Mouse (Mus musculus) gastrocnemius, postnatal 4 days (tissue): ENCODE measurements at regions not wholly inside any gene's neighbourhood (a gene's known extent, or its start where the extent isn't known, plus 50 kb on each side); places are given as distances from the start of the nearest gene placed in this dataset.

Experiments
- DNase-seq, 2 experiments: peaks; one replicate each; pipeline ENCODE4 v3.0.0; 2021 to 2022; ENCODE audit warnings: low spot score in 2 of 2, mixed read lengths in 2 of 2

- DNase-seq = no peak
Measured at GRCm38 (mm10) chr4:124256515-124256914, 338.7 kb upstream of the 4930535I16Rik start.

GRCm38 (mm10) chr4:124255183-124255543 is 337.3 kb upstream of the 4930535I16Rik start:
- no peak for DNase-seq

GRCm38 (mm10) chr4:124254446-124255182 is 336.8 kb upstream of the 4930535I16Rik start:
- no peak for DNase-seq

- DNase-seq = no peak
Measured at GRCm38 (mm10) chr4:124241600-124241999, 323.8 kb upstream of the 4930535I16Rik start.

- DNase-seq = no peak
Measured at GRCm38 (mm10) chr4:124236476-124236875, 318.7 kb upstream of the 4930535I16Rik start.

- DNase-seq = peak; percentile 48 to 69
Measured at GRCm38 (mm10) chr4:124228537-124228936, 310.7 kb upstream of the 4930535I16Rik start.

GRCm38 (mm10) chr4:124223646-124224500 is 306.1 kb upstream of the 4930535I16Rik start:
- no peak for DNase-seq

- no peak for DNase-seq
Measured at GRCm38 (mm10) chr4:124221736-124222135, 303.9 kb upstream of the 4930535I16Rik start.

GRCm38 (mm10) chr4:124217206-124217605 is 299.4 kb upstream of the 4930535I16Rik start:
- DNase-seq = peak in 1 of 2 experiments; percentile 52

GRCm38 (mm10) chr4:124216351-124216750 is 298.5 kb upstream of the 4930535I16Rik start:
- DNase-seq = no peak

- no peak for DNase-seq
Measured at GRCm38 (mm10) chr4:124215077-124215476, 297.3 kb upstream of the 4930535I16Rik start.

GRCm38 (mm10) chr4:124210103-124210502 is 292.3 kb upstream of the 4930535I16Rik start:
- DNase-seq = no peak

GRCm38 (mm10) chr4:124206480-124206879 is 288.7 kb upstream of the 4930535I16Rik start:
- no peak for DNase-seq

- no peak for DNase-seq
Measured at GRCm38 (mm10) chr4:124203736-124204135, 285.9 kb upstream of the 4930535I16Rik start.

- DNase-seq = no peak
Measured at GRCm38 (mm10) chr4:124199884-124200844, 282.3 kb upstream of the 4930535I16Rik start.

- no peak for DNase-seq
Measured at GRCm38 (mm10) chr4:124198832-124199231, 281.0 kb upstream of the 4930535I16Rik start.

GRCm38 (mm10) chr4:124196711-124197110 is 278.9 kb upstream of the 4930535I16Rik start:
- no peak for DNase-seq

- no peak for DNase-seq
Measured at GRCm38 (mm10) chr4:124193059-124193721, 275.4 kb upstream of the 4930535I16Rik start.

- no peak for DNase-seq
Measured at GRCm38 (mm10) chr4:124190775-124191174, 273.0 kb upstream of the 4930535I16Rik start.

- no peak for DNase-seq
Measured at GRCm38 (mm10) chr4:124189993-124190385, 272.2 kb upstream of the 4930535I16Rik start.
